Mouse (Mus musculus): Measurements from ENCODE around the gene Gm49387.

The Gm49387 gene

DNA sequence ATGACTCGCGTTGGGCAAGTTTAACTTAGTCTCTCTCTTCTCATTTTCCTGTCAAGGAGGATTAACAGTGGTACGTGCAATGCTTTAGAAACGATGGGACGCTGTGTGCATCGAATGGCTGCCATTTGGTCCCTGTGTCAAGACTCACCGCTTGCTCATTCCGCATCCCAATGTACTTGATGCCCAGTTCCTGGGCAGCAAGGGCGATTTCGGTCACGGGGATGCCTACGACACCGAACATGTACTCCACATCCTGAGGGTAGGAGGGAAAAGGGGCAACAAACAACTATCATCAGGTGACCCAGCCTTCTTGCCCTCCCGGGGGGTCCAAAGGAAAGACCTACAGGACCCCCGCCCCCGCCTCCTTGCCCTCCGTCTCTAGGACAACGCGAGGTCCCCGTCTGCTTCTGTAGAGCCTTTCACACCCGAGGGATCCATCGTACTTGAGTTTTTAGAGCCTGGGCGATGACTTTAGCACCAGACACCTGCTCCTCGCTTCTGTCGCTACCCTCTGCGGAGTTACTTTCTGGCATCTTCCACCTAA is at the start of gene Gm49387:
TSS of gene Gm49387 (minus strand) at position 533 of the 544 bp plus-strand sequence.
- DNase-seq (ENCODE audit: extremely low read depth, low read depth): no peak

DNA sequence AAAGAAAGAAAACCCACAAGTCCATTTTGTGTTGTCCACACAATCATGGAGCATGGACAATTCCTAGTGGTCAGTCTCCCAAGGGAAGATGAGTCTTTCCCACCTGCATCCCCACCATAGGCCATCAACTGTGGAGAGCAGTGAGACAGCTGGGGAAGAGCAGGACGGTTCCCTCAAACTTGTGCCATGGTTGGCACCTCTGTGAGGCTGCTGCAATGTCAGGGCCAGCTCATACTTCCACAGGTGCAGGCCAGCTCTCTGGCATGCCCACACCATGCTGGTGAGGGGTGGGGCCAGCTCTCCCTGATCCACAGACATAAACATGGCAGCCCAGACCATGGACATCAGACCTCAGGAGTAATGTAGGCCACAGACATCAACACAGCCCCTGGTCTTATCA is 45.6 kb upstream of the Gm49387 start:
- DNase-seq (ENCODE audit: extremely low read depth, low read depth): no peak

DNA sequence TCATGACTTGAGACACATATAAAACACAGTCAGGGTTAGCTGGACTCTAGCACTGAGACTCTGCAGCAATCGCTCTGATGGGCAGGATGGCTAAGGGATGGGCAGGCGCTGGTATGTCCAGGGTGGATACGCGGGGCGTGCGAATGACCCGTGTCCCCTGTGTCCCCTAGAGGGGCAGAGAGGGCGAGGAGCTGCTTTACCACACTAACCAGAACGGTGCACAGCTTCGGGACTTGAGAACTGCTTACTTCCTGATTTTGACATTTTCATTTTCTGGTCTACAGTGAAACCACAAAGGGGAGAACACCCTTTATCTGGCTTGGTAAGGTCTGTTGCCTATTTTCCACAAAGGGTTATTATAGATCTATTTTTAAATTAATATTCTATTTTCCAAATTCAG is 45.0 kb upstream of the Gm49387 start:
- DNase-seq (ENCODE audit: extremely low read depth, low read depth): peak; percentile 78

DNA sequence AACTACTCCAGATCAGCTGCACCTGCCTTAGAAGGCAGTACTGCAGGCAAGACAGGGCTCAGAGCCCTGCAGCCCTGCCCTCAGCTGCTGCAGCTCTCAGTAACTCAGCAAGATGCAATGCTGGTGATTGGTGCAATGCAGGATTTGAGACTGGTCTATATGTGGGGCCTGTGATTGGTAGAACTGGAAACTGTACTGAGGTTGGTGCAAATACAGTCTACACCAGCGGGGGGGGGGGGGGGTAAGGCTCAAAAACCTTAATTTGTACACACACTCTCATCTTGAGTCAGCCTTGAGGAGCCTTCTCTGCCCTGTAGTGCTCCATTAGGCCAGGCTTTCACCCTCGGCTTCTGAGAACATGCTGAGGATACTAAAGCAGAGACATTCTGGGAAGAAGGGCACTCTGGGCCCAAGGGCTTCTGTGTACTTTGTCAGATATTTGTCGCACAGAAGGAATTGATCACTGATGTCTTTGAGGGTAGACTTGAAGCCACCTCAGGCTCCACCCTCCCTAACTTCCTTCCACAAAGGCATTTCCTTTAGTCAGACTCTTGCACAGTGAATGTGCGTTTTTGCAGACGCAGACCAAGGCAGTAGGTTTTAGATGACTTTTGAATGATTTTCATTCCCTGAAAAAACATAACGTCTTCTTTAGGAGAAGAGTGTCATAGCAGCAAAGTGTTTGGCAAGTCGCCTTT is 43.8 kb upstream of the Gm49387 start:
- DNase-seq (ENCODE audit: extremely low read depth, low read depth): peak; percentile 37

DNA sequence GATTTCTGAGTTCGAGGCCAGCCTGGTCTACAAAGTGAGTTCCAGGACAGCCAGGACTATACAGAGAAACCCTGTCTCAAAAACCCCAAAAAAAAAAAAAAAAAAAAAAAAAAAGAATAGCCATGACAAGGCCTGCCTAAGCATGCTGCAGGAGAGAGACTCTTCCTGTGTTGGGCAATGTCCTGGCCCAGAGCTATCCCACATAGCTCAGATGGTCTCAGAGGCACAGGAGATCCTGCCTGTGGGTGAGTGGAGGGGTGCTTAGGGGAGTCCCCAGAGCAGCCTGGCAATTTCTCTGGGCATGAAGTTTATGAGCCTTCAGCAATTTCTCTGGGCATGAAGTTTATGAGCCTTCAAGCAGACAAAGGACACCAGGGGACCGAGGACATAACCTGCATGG is 42.9 kb upstream of the Gm49387 start:
- no peak for DNase-seq (ENCODE audit: extremely low read depth, low read depth)

DNA sequence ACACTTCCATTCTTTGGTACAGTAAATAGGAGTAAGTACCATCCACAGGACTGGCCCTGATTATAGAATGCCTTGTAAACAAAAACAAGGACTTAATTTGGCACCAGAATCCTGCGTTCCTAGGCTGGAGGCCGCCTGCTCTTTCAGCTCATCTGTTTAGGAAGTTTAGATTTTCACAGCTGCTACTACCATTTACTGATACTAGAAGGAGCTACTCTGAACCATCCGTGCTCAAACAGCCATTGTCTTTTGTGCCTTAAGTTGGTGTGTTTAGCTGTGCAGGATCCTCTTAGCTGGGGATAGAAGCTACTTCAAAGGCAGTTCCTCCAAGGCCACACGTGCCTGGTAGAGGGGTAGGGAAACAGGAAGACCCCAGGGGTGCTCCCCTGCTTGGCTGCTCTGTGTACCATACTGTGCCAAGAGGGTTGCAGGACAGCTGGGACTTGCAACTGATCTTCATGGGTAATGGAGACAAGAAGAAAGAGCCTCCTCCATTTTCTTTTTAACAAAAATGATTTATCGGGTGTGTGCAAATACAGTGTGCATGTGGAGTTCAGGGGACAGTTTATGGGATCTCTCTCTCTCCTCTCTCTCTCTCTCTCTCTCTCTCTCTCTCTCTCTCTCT is 41.4 kb upstream of the Gm49387 start:
- no peak for DNase-seq (ENCODE audit: extremely low read depth, low read depth)

DNA sequence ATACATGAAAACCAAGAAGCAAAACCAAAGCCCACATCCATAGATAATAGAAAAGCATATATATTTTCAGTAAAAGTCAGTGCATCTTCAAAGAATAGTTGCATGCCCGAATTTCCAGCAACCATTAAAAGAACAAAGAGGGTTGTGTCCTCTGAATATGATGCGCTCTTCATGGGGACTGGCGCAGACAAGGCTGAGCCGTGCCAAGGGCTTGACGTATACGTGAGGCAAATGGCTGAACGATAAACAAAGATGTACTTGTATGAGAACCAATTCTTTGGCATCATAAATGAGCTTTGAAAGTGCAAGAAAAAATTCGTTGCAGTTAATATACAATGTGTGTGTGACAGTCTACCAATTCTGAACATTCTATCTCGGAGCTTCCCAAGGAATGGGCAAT is 40.6 kb upstream of the Gm49387 start:
- no peak for DNase-seq (ENCODE audit: extremely low read depth, low read depth)

DNA sequence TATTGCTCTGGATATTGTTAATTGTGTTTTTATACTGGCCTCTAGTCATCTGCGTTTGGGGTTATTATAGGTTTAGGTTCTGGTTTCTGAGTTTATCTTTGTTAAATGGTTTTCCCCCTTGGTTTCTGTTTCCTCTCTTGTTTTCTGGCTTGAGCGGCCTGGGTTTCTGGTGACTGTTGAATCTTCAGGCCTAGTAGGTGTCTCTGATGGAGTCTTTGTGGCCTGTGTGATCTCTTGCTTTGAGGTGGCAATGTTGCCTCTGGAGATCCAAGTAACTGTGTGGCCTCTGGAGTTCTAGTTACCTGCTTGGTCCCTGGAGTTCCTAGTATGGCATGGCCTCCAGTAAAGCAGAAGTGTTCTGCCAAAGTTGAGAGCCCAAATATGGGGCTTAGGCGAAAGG is 40.0 kb upstream of the Gm49387 start:
- no peak for DNase-seq (ENCODE audit: extremely low read depth, low read depth)

DNA sequence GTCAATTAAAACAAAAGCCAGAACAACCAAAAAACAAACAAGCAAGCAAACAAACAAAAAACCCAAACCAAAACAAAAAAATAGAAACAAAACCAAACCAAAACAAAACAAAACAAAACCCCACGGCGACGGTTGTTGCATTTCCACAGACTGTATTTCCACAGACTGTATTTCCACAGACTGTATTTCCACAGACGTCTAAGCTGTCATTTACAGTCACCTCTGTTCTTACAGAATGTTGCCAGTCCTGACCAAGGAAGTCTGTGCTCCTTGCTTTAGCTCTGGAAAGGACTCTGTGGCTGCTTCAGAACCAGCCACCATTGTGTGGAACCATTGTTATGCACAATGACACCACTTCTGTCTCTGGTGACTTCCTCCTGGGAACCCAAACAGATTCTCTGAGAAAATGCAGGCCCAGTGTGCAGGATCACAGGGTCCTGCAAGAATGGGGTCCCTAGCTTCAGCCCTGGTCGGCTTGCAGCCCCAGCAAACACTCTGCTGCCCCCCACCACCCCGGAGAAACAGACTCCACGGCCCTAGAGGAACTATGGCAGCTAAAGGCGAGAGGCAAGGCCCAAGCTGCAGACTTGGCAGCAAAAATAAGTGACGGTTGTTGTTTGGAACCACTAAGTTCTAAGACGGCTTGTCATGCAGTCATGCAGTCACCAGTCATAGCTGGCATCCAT is 31.1 kb upstream of the Gm49387 start:
- no peak for DNase-seq (ENCODE audit: extremely low read depth, low read depth)

DNA sequence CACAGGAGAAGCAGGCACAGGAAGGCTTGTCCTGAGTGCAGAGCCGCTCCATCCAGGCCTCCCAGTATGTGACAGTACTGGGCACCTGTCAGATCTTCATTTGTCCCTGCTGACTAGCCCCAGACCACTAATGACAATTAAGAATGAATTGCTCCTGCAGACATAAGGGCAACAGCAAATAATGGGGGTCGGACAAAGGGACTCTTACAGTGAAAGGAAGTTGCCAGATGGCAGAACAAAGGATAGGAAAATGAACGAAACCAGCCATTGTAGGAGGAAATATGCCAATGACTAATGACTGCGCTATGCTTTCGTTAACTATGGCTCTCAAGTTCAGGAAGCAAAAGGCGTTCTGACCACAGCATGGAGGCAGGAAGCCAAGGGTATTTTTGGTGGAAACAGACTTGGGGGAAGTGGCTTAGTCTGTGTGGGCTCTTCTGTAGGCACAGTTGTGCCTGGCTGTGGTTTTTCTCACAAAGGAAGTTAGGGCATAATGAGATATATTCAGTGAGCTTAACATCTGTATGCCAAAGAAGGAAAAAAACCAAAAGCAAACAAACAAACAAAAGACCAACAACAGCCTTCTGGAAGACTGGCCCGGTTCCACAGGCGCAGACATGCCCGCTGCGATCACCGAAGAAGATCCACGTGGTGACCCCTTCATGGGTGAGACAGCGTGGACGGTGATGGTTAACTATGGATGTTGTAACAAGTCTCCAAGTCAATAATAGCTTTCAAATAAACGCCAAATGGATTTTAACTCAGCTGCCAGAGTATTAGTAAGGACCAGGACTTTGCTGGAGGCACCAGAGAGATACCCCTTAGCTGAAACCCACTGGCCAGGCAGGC is 29.2 kb upstream of the Gm49387 start:
- DNase-seq (ENCODE audit: extremely low read depth, low read depth): peak; percentile 58

DNA sequence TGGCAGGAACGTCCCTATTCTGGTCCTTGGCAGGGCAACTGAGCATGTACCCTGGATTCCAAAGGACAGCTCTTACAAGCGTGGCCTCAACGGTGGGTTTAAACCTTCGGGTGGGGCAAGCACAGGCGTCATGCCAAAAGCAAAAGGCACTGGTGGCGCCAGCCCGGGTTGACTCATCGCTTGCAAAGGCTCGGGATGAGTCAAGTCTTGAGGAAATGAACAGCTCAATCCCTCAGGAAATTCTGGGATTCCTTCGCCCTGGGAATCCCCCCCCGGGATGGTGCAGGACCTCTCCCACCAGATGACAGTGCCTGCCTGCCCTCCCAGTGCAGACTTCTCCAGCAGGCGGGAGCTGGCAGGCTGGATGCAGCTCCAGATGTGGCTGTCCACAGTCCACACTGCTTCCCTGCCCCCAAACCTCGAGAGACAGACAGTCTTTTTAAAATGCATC is 28.5 kb upstream of the Gm49387 start:
- no peak for DNase-seq (ENCODE audit: extremely low read depth, low read depth)

DNA sequence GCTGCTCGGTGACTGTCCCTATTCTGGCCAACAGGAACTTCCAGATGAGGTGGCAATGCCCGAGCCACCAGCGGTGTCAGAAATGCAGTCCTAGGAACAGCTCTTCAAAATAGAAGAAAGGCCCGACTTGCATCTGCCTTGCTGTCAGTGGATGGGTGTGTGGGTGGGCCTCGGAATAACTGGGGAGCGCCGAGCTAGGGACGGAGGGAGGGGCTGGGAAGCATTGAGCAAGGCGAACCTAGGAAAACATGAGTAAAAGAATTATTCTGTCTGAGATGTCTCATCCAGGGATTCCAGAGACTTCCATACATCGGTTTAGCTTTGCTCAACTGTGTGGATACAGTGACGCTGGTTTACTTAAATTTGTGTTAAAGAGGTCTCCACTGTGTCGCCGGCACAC is 27.6 kb upstream of the Gm49387 start:
- no peak for DNase-seq (ENCODE audit: extremely low read depth, low read depth)

DNA sequence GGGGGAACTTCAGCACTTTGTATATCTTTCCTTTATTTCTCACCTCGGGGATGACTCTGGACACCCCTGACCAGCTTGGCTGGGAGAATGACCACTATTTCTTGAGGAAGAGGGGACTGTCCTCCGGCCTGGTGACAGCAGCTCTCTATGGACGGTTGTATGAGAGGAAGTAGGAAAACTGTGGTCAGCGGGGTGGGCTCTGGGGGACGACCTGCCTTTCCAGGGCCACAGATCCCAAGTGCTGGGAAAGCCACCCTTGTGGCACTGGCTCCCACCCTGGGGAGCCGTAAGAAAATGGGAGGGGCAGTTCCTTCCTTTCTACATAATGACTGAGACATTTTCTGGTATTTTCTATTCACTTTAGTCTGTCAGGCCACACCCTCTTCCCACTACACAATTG is 27.1 kb upstream of the Gm49387 start:
- no peak for DNase-seq (ENCODE audit: extremely low read depth, low read depth)

DNA sequence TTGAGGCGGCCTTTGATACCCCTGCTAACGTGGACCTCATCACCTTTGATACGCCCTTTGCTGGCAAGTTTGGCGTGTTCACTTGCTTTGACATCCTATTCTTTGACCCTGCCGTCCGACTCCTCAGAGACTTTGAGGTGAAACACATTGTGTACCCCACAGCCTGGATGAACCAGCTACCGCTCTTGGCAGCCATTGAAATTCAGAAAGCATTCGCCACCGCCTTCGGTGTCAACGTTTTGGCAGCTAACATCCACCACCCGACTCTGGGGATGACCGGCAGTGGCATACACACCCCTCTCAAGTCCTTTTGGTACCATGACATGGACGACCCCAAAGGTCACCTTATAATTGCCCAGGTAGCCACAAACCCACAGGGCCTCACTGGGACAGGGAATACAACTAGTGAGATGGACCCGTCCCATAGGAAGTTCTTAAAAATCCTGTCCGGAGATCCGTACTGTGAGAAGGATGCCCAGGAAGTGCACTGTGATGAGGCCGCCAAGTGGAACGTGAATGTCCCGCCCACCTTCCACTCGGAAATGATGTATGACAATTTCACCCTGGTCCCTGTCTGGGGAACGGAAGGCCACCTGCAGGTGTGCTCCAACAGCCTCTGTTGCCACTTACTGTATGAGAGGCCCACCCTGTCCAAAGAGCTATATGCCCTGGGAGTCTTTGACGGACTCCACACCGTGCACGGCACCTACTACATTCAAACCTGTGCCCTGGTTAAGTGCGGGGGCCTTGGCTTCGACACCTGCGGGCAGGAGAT is 26.4 kb upstream of the Gm49387 start:
- DNase-seq (ENCODE audit: extremely low read depth, low read depth): no peak

DNA sequence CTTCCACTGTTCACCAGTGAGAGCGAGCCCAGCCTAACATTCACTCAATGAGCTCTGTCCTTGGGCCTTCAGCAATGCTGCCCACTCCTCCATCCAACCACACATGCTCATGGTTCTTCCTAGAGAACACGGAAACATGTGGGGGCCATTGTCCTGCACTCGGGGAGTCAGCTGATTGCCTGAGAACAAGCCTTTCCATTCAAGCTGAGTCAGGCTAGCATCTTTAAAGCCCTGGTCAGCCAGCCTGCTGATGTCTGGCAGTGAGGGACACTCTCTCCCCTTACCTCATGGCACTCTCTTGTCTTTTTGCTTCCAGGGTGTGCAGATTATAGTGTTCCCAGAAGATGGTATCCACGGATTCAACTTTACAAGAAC is 24.9 kb upstream of the Gm49387 start:
- no peak for DNase-seq (ENCODE audit: extremely low read depth, low read depth)

DNA sequence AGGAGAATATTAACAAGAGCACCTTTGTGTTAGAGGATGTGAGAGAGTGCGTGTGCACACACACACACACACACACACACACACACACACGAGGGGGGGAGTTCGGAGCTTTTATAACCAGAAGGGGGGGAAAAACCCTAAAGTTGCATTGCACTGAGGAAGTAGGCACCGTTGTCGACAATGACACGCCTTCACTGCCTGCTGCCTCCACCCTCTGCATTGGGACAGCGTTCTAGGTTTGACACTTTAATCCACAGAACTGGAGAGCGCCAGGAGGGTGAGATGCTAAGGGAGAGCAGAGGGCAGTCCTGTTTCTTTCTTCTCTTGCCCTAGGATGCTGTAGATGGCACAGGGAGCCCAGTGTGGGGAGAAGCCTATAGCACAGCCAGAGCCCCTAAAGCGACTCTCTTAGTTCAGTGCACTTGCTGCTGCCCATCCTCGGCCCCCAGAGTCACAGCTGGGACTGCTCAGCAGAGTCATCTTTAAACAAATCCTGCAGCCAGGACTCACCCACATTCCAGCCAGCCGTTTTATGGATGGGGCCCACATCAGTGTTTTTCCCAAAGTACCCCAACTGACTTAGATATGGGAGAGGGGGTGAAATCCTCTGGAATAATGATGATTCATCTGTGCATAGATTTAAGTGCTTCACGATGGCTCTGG is 24.4 kb upstream of the Gm49387 start:
- DNase-seq (ENCODE audit: extremely low read depth, low read depth): peak; percentile 36

DNA sequence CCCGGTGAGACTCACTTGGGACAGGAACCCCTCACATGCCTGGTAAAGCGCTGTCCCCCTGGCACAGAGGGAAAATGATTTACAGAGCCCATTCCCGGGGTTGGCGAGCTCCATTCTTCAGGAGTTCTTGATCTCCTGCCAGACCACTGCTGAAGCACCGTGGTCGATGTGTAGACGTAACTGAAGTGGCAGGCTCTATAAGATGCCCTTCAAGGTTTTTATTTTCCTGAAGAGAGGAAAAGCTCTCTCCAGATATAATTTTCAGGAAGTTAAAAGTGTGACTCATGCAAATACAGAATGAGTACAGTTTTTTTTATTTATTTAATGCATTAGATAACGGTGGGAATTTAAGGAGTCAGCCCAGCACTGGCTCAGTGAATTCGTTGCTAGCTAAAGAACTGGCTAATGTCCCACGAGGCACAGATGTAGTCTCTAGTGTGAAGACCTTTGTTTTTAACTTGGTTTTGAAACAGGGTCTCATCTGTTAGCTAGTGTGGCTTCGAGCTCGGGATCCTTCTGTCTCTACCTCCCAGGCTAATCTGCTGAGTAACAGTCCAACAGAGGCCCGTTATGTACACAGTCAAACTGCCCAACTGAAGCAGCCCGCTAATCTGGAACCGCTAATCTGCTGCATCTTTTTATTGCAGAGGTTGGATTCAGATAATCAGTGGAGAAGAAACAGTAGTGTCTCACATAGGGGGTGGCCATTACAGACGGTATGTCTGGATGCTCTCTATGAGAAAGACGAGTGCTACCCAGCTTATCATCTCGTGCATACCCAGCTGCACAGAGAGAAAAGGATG is 23.6 kb upstream of the Gm49387 start:
- DNase-seq (ENCODE audit: extremely low read depth, low read depth): peak; percentile 36

DNA sequence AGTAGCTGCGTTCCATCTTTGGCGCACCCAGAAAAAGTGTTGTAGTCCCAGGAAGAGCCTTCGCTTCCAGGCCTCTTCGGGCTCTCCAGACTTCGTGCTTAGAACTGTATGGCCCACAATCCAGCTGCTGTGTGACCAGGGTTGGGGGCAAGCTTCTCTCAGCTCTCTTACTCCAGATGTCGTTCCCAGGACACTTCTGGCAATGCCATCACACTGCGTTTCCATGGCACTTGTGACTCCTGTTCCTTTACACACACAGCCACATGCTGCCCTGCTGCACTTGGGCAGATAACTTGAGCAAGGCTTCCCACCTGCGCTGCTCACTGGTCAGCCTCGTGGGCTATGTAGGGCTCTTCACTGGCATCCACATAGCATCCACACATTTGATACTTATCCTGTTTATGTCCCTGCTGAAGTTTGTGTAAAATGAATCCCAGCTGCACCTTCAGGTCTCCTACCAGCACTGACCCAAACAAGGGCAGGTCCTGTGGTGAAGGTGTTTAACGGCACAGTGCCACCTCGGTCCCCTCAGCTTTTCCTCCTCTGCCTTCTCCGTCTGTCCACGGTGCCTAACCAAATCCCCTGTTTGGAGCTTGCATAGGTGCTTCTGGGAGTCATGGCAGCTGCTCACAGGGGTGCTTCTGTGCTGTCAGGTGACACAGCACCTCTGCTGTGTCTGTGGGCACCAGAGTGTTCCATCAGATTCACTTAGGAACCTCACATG is 22.9 kb upstream of the Gm49387 start:
- no peak for DNase-seq (ENCODE audit: extremely low read depth, low read depth)

All from MEL-GATA-1-ER (cell line).